Mouse (Mus musculus) forebrain, embryonic 11.5 days (tissue): ENCODE measurements around the gene Prokr1. TPM values are rescaled to one million over a fixed set of nuclear protein-coding genes. Genes with fewer than 3 reads are reported as not detected.
"Not testable (repeated sequence)": the region's sequence is repeated elsewhere in the genome, so short reads cannot be mapped to it uniquely, and the experiment has no call there.

Experiments
- ATAC-seq: fragments of 200-750 bp; cut with Nextera tagmentation; replicated peaks from 2 replicates; pipeline ENCODE4 v1.8.0; 2017; ENCODE audit warnings: moderate TSS enrichment; ENCODE audit not compliant: low FRiP score
- DNase-seq: peaks from one replicate; pipeline ENCODE4 v3.0.0-alpha.2; 2017; ENCODE audit warnings: low spot score
- H3K27ac ChIP-seq: fragments of 300-500 bp; sonication (generic); 2 replicates; pipeline ENCODE4 v1.5.1; 2014; ENCODE audit warnings: low read depth, low read length
- H3K27me3 ChIP-seq: fragments of 300-500 bp; sonication (generic); 2 replicates; pipeline ENCODE4 v1.6.1; 2014; ENCODE audit warnings: mild to moderate bottlenecking, low read length, mixed read lengths; ENCODE audit not compliant: control insufficient read depth, insufficient read depth
- H3K36me3 ChIP-seq: fragments of 300-500 bp; sonication (generic); 2 replicates; pipeline ENCODE4 v1.6.1; 2014; ENCODE audit warnings: mild to moderate bottlenecking, low read length, moderate library complexity, mixed read lengths; ENCODE audit not compliant: control insufficient read depth, insufficient read depth
- H3K4me1 ChIP-seq: fragments of 300-500 bp; sonication (generic); replicated peaks from 2 replicates; pipeline ENCODE4 v1.6.1; 2014; ENCODE audit warnings: low read length, mixed read lengths; ENCODE audit not compliant: control insufficient read depth, insufficient read depth
- H3K4me2 ChIP-seq: fragments of 300-500 bp; sonication (generic); 2 replicates; pipeline ENCODE4 v1.6.1; 2014; ENCODE audit warnings: low read depth, mild to moderate bottlenecking, low read length, moderate library complexity, mixed read lengths; ENCODE audit not compliant: severe bottlenecking
- H3K4me3 ChIP-seq: fragments of 300-500 bp; sonication (generic); 2 replicates; pipeline ENCODE4 v1.5.1; 2014; ENCODE audit warnings: low read depth, low read length
- H3K9ac ChIP-seq: fragments of 300-500 bp; sonication (generic); 2 replicates; pipeline ENCODE4 v1.6.1; 2014; ENCODE audit warnings: low read length
- H3K9me3 ChIP-seq: fragments of 300-500 bp; sonication (generic); 2 replicates; pipeline ENCODE4 v1.6.1; 2016; ENCODE audit warnings: low read length, mixed read lengths; ENCODE audit not compliant: control insufficient read depth
- WGBS: fragments of 180-500 bp; shearing (Covaris S2); extraction: QIAGEN DNeasy Blood & Tissue Kit; methylation state at CpG from one replicate; pipeline ENCODE4 v1.1.7; 2014; 5-methylcytosine and 5-hydroxymethylcytosine counted together
- polyA plus RNA-seq: library from polyadenylated mRNA; unstranded; fragments of >200 nt; fragmentation: Nextera tagmentation; extraction: Ambion mirVana; gene quantifications from 2 replicates; pipeline ENCODE4 v1.2.1, GENCODE M21; 2014

The Prokr1 gene
- polyA plus RNA-seq: 6.4 and 7.1 TPM in 2 replicates

GRCm38 (mm10) chr6:87590394-87591281 lies at the start of gene Prokr1:
Gene Prokr1 (minus strand): TSS chr6:87590743.
- Histone ChIP-seq H3K4me3 (peak within 1 kb of the TSS; percentile 47), H3K9me3 (no peaks in the 10 kb centered on the region), H3K9ac (peak within 1 kb of the TSS; percentile 59), H3K36me3 (no peaks in the 10 kb centered on the region), H3K4me1 (peaks cover 15% of the 10 kb centered on the region), H3K27me3 (peaks cover 8% of the 10 kb centered on the region), H3K27ac (peak within 1 kb of the TSS; percentile 12; the same call in 1 of the 2 replicates), H3K4me2 (peak within 1 kb of the TSS; percentile 87)
- ATAC-seq (peak; percentile 94), DNase-seq (peak; percentile 87)
- WGBS: under 1% methylated on average over 34 of the region's 34 CpGs

- Histone ChIP-seq H3K4me2 (no peak overlapping the region), H3K9ac (no peak overlapping the region), H3K36me3 (no peaks in the 10 kb centered on the region), H3K27ac (no peak overlapping the region), H3K9me3 (no peaks in the 10 kb centered on the region), H3K27me3 (no peaks in the 10 kb centered on the region), H3K4me3 (no peak overlapping the region), H3K4me1 (no peaks in the 10 kb centered on the region)
- whole genome bisulfite sequencing: 70% methylated on average over 11 of the region's 11 CpGs
- ATAC-seq (no peak), DNase-seq (no peak)
Observed at GRCm38 (mm10) chr6:87638134-87638660, 47.7 kb upstream of the Prokr1 start.

GRCm38 (mm10) chr6:87632176-87632575 lies 41.6 kb upstream of the Prokr1 start:
- 81% methylated on average over 4 of the region's 4 CpGs for WGBS
- DNase-seq (no peak), ATAC-seq (no peak)
- no peak overlapping the region for H3K4me2 ChIP-seq
- no peak overlapping the region for H3K4me3 ChIP-seq
- H3K9me3 ChIP-seq: no peaks in the 10 kb centered on the region
- H3K4me1 ChIP-seq: no peaks in the 10 kb centered on the region
- H3K36me3 ChIP-seq: no peaks in the 10 kb centered on the region
- no peak overlapping the region for H3K9ac ChIP-seq
- no peak overlapping the region for H3K27ac ChIP-seq
- H3K27me3 ChIP-seq: no peaks in the 10 kb centered on the region

GRCm38 (mm10) chr6:87628936-87629335 lies 38.4 kb upstream of the Prokr1 start:
- not testable (repeated sequence) for H3K36me3 ChIP-seq, H3K4me3 ChIP-seq, DNase-seq, H3K9me3 ChIP-seq, H3K9ac ChIP-seq, H3K4me1 ChIP-seq, H3K4me2 ChIP-seq, H3K27ac ChIP-seq, H3K27me3 ChIP-seq
- WGBS: 73% methylated on average over 13 of the region's 15 CpGs
- ATAC-seq: 0 out of 2 replicates have a peak, but pooled peaks have one; percentile 39

GRCm38 (mm10) chr6:87623151-87623550 lies 32.6 kb upstream of the Prokr1 start:
- ATAC-seq (no peak), DNase-seq (no peak)
- H3K4me3 ChIP-seq: no peak overlapping the region
- H3K36me3 ChIP-seq: no peaks in the 10 kb centered on the region
- no peak overlapping the region for H3K9ac ChIP-seq
- H3K27me3 ChIP-seq: no peaks in the 10 kb centered on the region
- no peak overlapping the region for H3K27ac ChIP-seq
- H3K4me2 ChIP-seq: no peak overlapping the region
- H3K4me1 ChIP-seq: no peaks in the 10 kb centered on the region
- 98% methylated on average over 3 of the region's 3 CpGs for WGBS
- no peaks in the 10 kb centered on the region for H3K9me3 ChIP-seq

- no peak overlapping the region for H3K4me2 ChIP-seq
- no peak overlapping the region for H3K9ac ChIP-seq
- no peaks in the 10 kb centered on the region for H3K4me1 ChIP-seq
- H3K4me3 ChIP-seq: no peak overlapping the region
- no peak for ATAC-seq
- no peak for DNase-seq
- no peaks in the 10 kb centered on the region for H3K36me3 ChIP-seq
- H3K27me3 ChIP-seq: no peaks in the 10 kb centered on the region
- no peaks in the 10 kb centered on the region for H3K9me3 ChIP-seq
- WGBS: 90% methylated on average over 3 of the region's 3 CpGs
- no peak overlapping the region for H3K27ac ChIP-seq
Observed at GRCm38 (mm10) chr6:87621281-87621680, 30.7 kb upstream of the Prokr1 start.

- no peak overlapping the region for H3K4me2 ChIP-seq
- no peak overlapping the region for H3K9ac ChIP-seq
- H3K4me3 ChIP-seq: no peak overlapping the region
- ATAC-seq: no peak
- no peaks in the 10 kb centered on the region for H3K9me3 ChIP-seq
- no peaks in the 10 kb centered on the region for H3K36me3 ChIP-seq
- H3K27me3 ChIP-seq: no peaks in the 10 kb centered on the region
- WGBS: 79% methylated on average over 8 of the region's 8 CpGs
- DNase-seq: no peak
- no peaks in the 10 kb centered on the region for H3K4me1 ChIP-seq
- no peak overlapping the region for H3K27ac ChIP-seq
Observed at GRCm38 (mm10) chr6:87618021-87618420, 27.5 kb upstream of the Prokr1 start.

- WGBS: 90% methylated on average over 14 of the region's 14 CpGs
- no peak overlapping the region for H3K27ac ChIP-seq
- DNase-seq (no peak), ATAC-seq (no peak)
- no peaks in the 10 kb centered on the region for H3K4me1 ChIP-seq
- H3K9ac ChIP-seq: no peak overlapping the region
- no peaks in the 10 kb centered on the region for H3K27me3 ChIP-seq
- H3K9me3 ChIP-seq: no peaks in the 10 kb centered on the region
- no peak overlapping the region for H3K4me2 ChIP-seq
- H3K36me3 ChIP-seq: no peaks in the 10 kb centered on the region
- H3K4me3 ChIP-seq: no peak overlapping the region
Observed at GRCm38 (mm10) chr6:87615696-87616083, 25.1 kb upstream of the Prokr1 start.
